Mouse (Mus musculus) left cerebral cortex, postnatal 36 days (tissue): Measurements from ENCODE around the gene Lrriq1. TPM values are rescaled to one million over a fixed set of nuclear protein-coding genes. Genes with fewer than 3 reads are reported as not detected.

Experiments
- DNase-seq, 2 experiments: peaks; one replicate each; pipeline ENCODE4 v3.0.0; 2021 to 2022; ENCODE audit warnings: low spot score in 2 of 2, mixed read lengths in 1 of 2
- intact Hi-C: fragments of 180-260 bp; cut with DNase I; formaldehyde crosslinking; loops from one replicate; pipeline ENCODE4 v1.15.1; 2025
- total RNA-seq, 2 experiments: library from RNA; stranded (reverse); gene quantifications; 2 replicates each; pipeline ENCODE4 v1.2.3; 2021

The Lrriq1 gene
- total RNA-seq, 2 experiments from 2014 or later, result 3.8 to 4.8 TPM

GRCm38 (mm10) chr10:103029730-103030490 lies 206.2 kb downstream of the Lrriq1 start, which contains the start of gene Alx1:
Gene Alx1 (minus strand): TSS chr10:103030215.
- no peak for DNase-seq
- intact Hi-C loops, result no loop called here

- DNase-seq, result no peak
- intact Hi-C loops, result no loop called here
Measured at GRCm38 (mm10) chr10:103029132-103029729, 206.9 kb downstream of the Lrriq1 start.

GRCm38 (mm10) chr10:103028253-103029131 lies 207.6 kb downstream of the Lrriq1 start:
- no peak for DNase-seq
- intact Hi-C loops, result no loop called here

GRCm38 (mm10) chr10:103027931-103028252 lies 208.2 kb downstream of the Lrriq1 start:
- DNase-seq, result no peak

GRCm38 (mm10) chr10:103027226-103027930 lies 208.7 kb downstream of the Lrriq1 start:
- peak in 1 of 2 experiments; percentile 11 for DNase-seq
- intact Hi-C loops, result no loop called here

More at GRCm38 (mm10) chr10:103027931-103028252, 208.2 kb downstream of the Lrriq1 start:
- intact Hi-C loops, result no loop called here

- intact Hi-C loops, result no loop called here
- no peak for DNase-seq
Measured at GRCm38 (mm10) chr10:103026636-103027225, 209.4 kb downstream of the Lrriq1 start.

GRCm38 (mm10) chr10:103002556-103002955 lies 233.6 kb downstream of the Lrriq1 start:
- intact Hi-C loops, result no loop called here
- no peak for DNase-seq

GRCm38 (mm10) chr10:103000902-103001301 lies 235.2 kb downstream of the Lrriq1 start:
- DNase-seq, result no peak
- intact Hi-C loops, result no loop called here

- no peak for DNase-seq
- intact Hi-C loops, result no loop called here
Measured at GRCm38 (mm10) chr10:102999584-102999983, 236.5 kb downstream of the Lrriq1 start.

Other genes starting within 250 kb of the Lrriq1 start
- gene Alx1, start 206.1 kb downstream of the Lrriq1 start, total RNA-seq, result under 1 TPM in 1 of 2 experiments, not detected in 1; 0.25 TPM
- gene Slc6a15, start 131.5 kb upstream of the Lrriq1 start, total RNA-seq, result 10 to 100 TPM; 48.5 to 49.8 TPM